Comparison of ENCODE assay signal across 29 mouse cellular contexts in the genomic region with DNA sequence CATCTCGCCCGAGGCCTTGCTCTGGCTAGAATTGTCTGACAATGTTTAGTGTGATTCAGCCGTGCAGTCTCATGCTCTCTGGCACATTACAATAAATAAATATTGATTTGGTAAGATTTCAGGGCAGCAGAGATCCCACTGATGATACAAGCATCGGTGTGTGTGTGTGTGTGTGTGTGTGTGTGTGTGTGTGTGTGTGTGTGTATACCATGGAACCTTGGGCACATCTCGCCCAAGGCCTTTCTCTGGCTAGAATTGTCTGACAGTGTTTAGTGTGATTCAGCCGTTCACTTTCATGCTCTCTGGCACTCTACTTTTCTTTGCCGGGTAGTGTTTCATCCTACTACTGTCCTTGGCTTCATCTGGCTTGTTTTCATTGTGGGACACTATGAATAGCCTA.
"Had no signal": no experiment of that assay in that cellular context is flagged by ENCODE, and none has a peak within 500 bp of the region (broad histone marks: within the 10 kb centered on the region; RNA-seq: fewer than 3 reads in every experiment).

No protein-coding gene starts in this region.

- H3K4me2 ChIP-seq: heart, embryonic 12.5 days; hindbrain, embryonic 12.5 days; hindbrain, embryonic 15.5 days; kidney, embryonic 15.5 days; limb, embryonic 12.5 days; liver, embryonic 11.5 days; liver, embryonic 13.5 days; liver, embryonic 15.5 days had no signal

- H3K27me3 ChIP-seq: heart, embryonic 12.5 days; hindbrain, embryonic 12.5 days; hindbrain, embryonic 15.5 days; kidney, embryonic 15.5 days; limb, embryonic 12.5 days; liver, embryonic 13.5 days; liver, embryonic 15.5 days had no signal

- H3K36me3 ChIP-seq: heart, embryonic 10.5 days; heart, embryonic 12.5 days; hindbrain, embryonic 10.5 days; hindbrain, embryonic 12.5 days; hindbrain, embryonic 15.5 days; kidney, embryonic 15.5 days; limb, embryonic 10.5 days; limb, embryonic 12.5 days; liver, embryonic 13.5 days; liver, embryonic 15.5 days had no signal

- H3K4me3 ChIP-seq: heart, adult 2 months; heart, embryonic 10.5 days; heart, embryonic 12.5 days; hindbrain, embryonic 10.5 days; hindbrain, embryonic 12.5 days; hindbrain, embryonic 15.5 days; kidney, embryonic 15.5 days; limb, embryonic 10.5 days; limb, embryonic 12.5 days; liver, embryonic 13.5 days; liver, embryonic 15.5 days had no signal

- H3K27ac ChIP-seq: heart, adult 2 months; heart, embryonic 10.5 days; hindbrain, embryonic 10.5 days; hindbrain, embryonic 12.5 days; hindbrain, embryonic 15.5 days; hindbrain, postnatal 0 days; kidney, embryonic 15.5 days; kidney, postnatal 0 days; limb, embryonic 10.5 days; limb, embryonic 12.5 days; liver, embryonic 13.5 days; liver, embryonic 15.5 days had no signal

- H3K9ac ChIP-seq: heart, embryonic 12.5 days; hindbrain, embryonic 12.5 days; hindbrain, embryonic 15.5 days; kidney, embryonic 15.5 days; limb, embryonic 12.5 days; liver, embryonic 13.5 days; liver, embryonic 15.5 days; liver, postnatal 0 days had no signal

- H3K9me3 ChIP-seq: heart, embryonic 10.5 days; hindbrain, embryonic 10.5 days; hindbrain, embryonic 12.5 days; hindbrain, embryonic 15.5 days; kidney, embryonic 15.5 days; limb, embryonic 10.5 days; limb, embryonic 12.5 days; liver, embryonic 13.5 days; liver, embryonic 15.5 days had no signal

- H3K4me1 ChIP-seq: liver, embryonic 13.5 days; liver, embryonic 15.5 days had no signal

- DNase-seq: gastrocnemius, postnatal 14 days; gastrocnemius, postnatal 36 days; heart, adult 11 months; heart, adult 2 months; heart, postnatal 10 days; heart, postnatal 4 days; kidney, adult 11 months; kidney, adult 2 months; kidney, adult 9 months; kidney, postnatal 14 days; kidney, postnatal 36 days; layer of hippocampus, adult 9-11 months; layer of hippocampus, postnatal 36 days; liver; liver, embryonic 13.5 days; liver, postnatal 0 days had no signal

- ATAC-seq: hindbrain, postnatal 0 days; intestine, embryonic 16.5 days; liver, postnatal 0 days had no signal
